ENCODE assay signal across 20 mouse cellular contexts in genomic region chr8:128210761-128211160, GRCm38 (mm10).
DNase-seq lines count a peak whose midpoint lies in the region; ATAC-seq and TF ChIP-seq lines count a peak whose summit lies in the region.
"Had no signal": no experiment of that assay in that cellular context is flagged by ENCODE, and none has a peak within 500 bp of the region (broad histone marks: within the 10 kb centered on the region; RNA-seq: fewer than 3 reads in every experiment).

No protein-coding gene starts in this region.

- H3K36me3 ChIP-seq in heart, embryonic 11.5 days (ENCODE audit: control insufficient read depth, insufficient read depth, low read length): no peaks in the 10 kb centered on the region
- no peaks in the 10 kb centered on the region for H3K36me3 ChIP-seq in stomach, embryonic 15.5 days
- H3K36me3 ChIP-seq in stomach, postnatal 0 days (ENCODE audit: control insufficient read depth, insufficient read depth, low read length): no peaks in the 10 kb centered on the region
- H3K36me3 ChIP-seq in heart, embryonic 13.5 days: no peaks in the 10 kb centered on the region
- H3K36me3 ChIP-seq in stomach, embryonic 16.5 days (ENCODE audit: control insufficient read depth, insufficient read depth, low read length): no peaks in the 10 kb centered on the region
- no peaks in the 10 kb centered on the region for H3K36me3 ChIP-seq in liver, embryonic 12.5 days
- H3K36me3 ChIP-seq: embryonic facial prominence, embryonic 12.5 days; hindbrain, embryonic 13.5 days; kidney, embryonic 15.5 days; limb, embryonic 15.5 days; midbrain, embryonic 10.5 days had no signal

- H3K27ac ChIP-seq in heart, embryonic 11.5 days (ENCODE audit: low read depth, low read length): no peak overlapping the region
- H3K27ac ChIP-seq in stomach, embryonic 15.5 days: 0 out of 2 replicates have a peak overlapping the region, but pooled peaks have one; percentile 44
- H3K27ac ChIP-seq in stomach, postnatal 0 days (replicated peaks): no peak overlapping the region
- peak overlapping the region; percentile 78 for H3K27ac ChIP-seq in heart, embryonic 13.5 days (replicated peaks)
- peak overlapping the region; percentile 14; the same call in 1 of the 2 replicates for H3K27ac ChIP-seq in stomach, embryonic 16.5 days (ENCODE audit: low read length)
- no peak overlapping the region for H3K27ac ChIP-seq in liver, embryonic 12.5 days
- H3K27ac ChIP-seq: embryonic facial prominence, embryonic 12.5 days; hindbrain, embryonic 13.5 days; kidney, embryonic 15.5 days; limb, embryonic 15.5 days; macrophage; midbrain, embryonic 10.5 days had no signal

- no peak overlapping the region for H3K4me3 ChIP-seq in heart, embryonic 11.5 days (ENCODE audit: low read depth, low read length)
- no peak overlapping the region for H3K4me3 ChIP-seq in stomach, embryonic 15.5 days (replicated peaks)
- no peak overlapping the region for H3K4me3 ChIP-seq in stomach, postnatal 0 days (ENCODE audit: low read depth, low read length)
- H3K4me3 ChIP-seq in heart, embryonic 13.5 days: no peak overlapping the region
- H3K4me3 ChIP-seq in stomach, embryonic 16.5 days (replicated peaks; ENCODE audit: low read length): no peak overlapping the region
- no peak overlapping the region for H3K4me3 ChIP-seq in liver, embryonic 12.5 days
- H3K4me3 ChIP-seq: embryonic facial prominence, embryonic 12.5 days; hindbrain, embryonic 13.5 days; kidney, embryonic 15.5 days; limb, embryonic 15.5 days; midbrain, embryonic 10.5 days had no signal

- ATAC-seq in heart, embryonic 11.5 days (replicated peaks; ENCODE audit: insufficient number of reproducible peaks, low FRiP score, low TSS enrichment): no peak
- no peak for ATAC-seq in stomach, embryonic 15.5 days (ENCODE audit: insufficient read depth, low FRiP score, low read depth)
- ATAC-seq in stomach, postnatal 0 days (ENCODE audit: low FRiP score, low TSS enrichment): no peak
- no peak for ATAC-seq in heart, embryonic 13.5 days (ENCODE audit: extremely low read depth, insufficient number of reproducible peaks, low FRiP score, low TSS enrichment)
- ATAC-seq in stomach, embryonic 16.5 days (ENCODE audit: insufficient read depth, low FRiP score): no peak
- no peak for ATAC-seq in liver, embryonic 12.5 days
- ATAC-seq: intestine, embryonic 16.5 days had no signal

- peak; percentile 31 to 47 for DNase-seq in heart, adult 18-20 months
- DNase-seq in stomach, postnatal 0 days (ENCODE audit: low spot score): no peak
- DNase-seq in urinary bladder, postnatal 36 days (ENCODE audit: low spot score in 2 of 2): no peak
- DNase-seq: cerebellum, adult 8-10 months; kidney, postnatal 4 days; lung, adult 18-20 months; right cerebral cortex, postnatal 14 days; spleen, adult 18-20 months had no signal

- TF ChIP-seq EP300 in stomach, postnatal 0 days (optimal IDR thresholded peaks at IDR 0.05): no peak

- H3K4me2 ChIP-seq in heart, embryonic 11.5 days: no peak overlapping the region
- no peak overlapping the region for H3K4me2 ChIP-seq in stomach, embryonic 15.5 days
- no peak overlapping the region for H3K4me2 ChIP-seq in stomach, postnatal 0 days (replicated peaks; ENCODE audit: low read depth)
- H3K4me2 ChIP-seq in heart, embryonic 13.5 days: no peak overlapping the region
- no peak overlapping the region for H3K4me2 ChIP-seq in stomach, embryonic 16.5 days (ENCODE audit: low read depth, low read length)
- no peak overlapping the region for H3K4me2 ChIP-seq in liver, embryonic 12.5 days
- H3K4me2 ChIP-seq: embryonic facial prominence, embryonic 12.5 days; hindbrain, embryonic 13.5 days; kidney, embryonic 15.5 days; limb, embryonic 15.5 days had no signal

- H3K9me3 ChIP-seq in heart, embryonic 11.5 days (replicated peaks; ENCODE audit: control insufficient read depth, low read length): no peaks in the 10 kb centered on the region
- no peaks in the 10 kb centered on the region for H3K9me3 ChIP-seq in stomach, embryonic 15.5 days
- no peaks in the 10 kb centered on the region for H3K9me3 ChIP-seq in stomach, postnatal 0 days (ENCODE audit: control insufficient read depth, low read length)
- H3K9me3 ChIP-seq in heart, embryonic 13.5 days: no peaks in the 10 kb centered on the region
- no peaks in the 10 kb centered on the region for H3K9me3 ChIP-seq in stomach, embryonic 16.5 days (replicated peaks; ENCODE audit: control insufficient read depth, low read length)
- no peaks in the 10 kb centered on the region for H3K9me3 ChIP-seq in liver, embryonic 12.5 days (replicated peaks)
- H3K9me3 ChIP-seq: embryonic facial prominence, embryonic 12.5 days; hindbrain, embryonic 13.5 days; kidney, embryonic 15.5 days; limb, embryonic 15.5 days; midbrain, embryonic 10.5 days had no signal

- H3K4me1 ChIP-seq in heart, embryonic 11.5 days (ENCODE audit: control insufficient read depth, insufficient read depth, low read length): peaks cover 12% of the 10 kb centered on the region; the same call in 1 of the 2 replicates
- H3K4me1 ChIP-seq in stomach, embryonic 15.5 days: no peaks in the 10 kb centered on the region
- no peaks in the 10 kb centered on the region; the same call in 1 of the 2 replicates for H3K4me1 ChIP-seq in stomach, postnatal 0 days (replicated peaks; ENCODE audit: control insufficient read depth, insufficient read depth)
- peaks cover 47% of the 10 kb centered on the region for H3K4me1 ChIP-seq in heart, embryonic 13.5 days
- H3K4me1 ChIP-seq in stomach, embryonic 16.5 days (ENCODE audit: control insufficient read depth, insufficient read depth, low read length): no peaks in the 10 kb centered on the region
- no peaks in the 10 kb centered on the region for H3K4me1 ChIP-seq in liver, embryonic 12.5 days
- H3K4me1 ChIP-seq: hindbrain, embryonic 13.5 days; midbrain, embryonic 10.5 days had no signal

- no peaks in the 10 kb centered on the region for H3K27me3 ChIP-seq in heart, embryonic 11.5 days (ENCODE audit: control insufficient read depth, insufficient read depth, low read length)
- no peaks in the 10 kb centered on the region for H3K27me3 ChIP-seq in stomach, embryonic 15.5 days (replicated peaks)
- no peaks in the 10 kb centered on the region for H3K27me3 ChIP-seq in stomach, postnatal 0 days (ENCODE audit: control insufficient read depth, insufficient read depth, low read length)
- H3K27me3 ChIP-seq in heart, embryonic 13.5 days (replicated peaks): no peaks in the 10 kb centered on the region
- no peaks in the 10 kb centered on the region for H3K27me3 ChIP-seq in stomach, embryonic 16.5 days (ENCODE audit: control insufficient read depth, insufficient read depth, low read length)
- no peaks in the 10 kb centered on the region for H3K27me3 ChIP-seq in liver, embryonic 12.5 days (replicated peaks)
- H3K27me3 ChIP-seq: embryonic facial prominence, embryonic 12.5 days; hindbrain, embryonic 13.5 days; kidney, embryonic 15.5 days; limb, embryonic 15.5 days had no signal

- H3K9ac ChIP-seq in heart, embryonic 11.5 days (ENCODE audit: low read depth, low read length): no peak overlapping the region
- no peak overlapping the region for H3K9ac ChIP-seq in stomach, embryonic 15.5 days
- H3K9ac ChIP-seq in stomach, postnatal 0 days (ENCODE audit: low read length): no peak overlapping the region
- H3K9ac ChIP-seq in heart, embryonic 13.5 days: no peak overlapping the region
- no peak overlapping the region for H3K9ac ChIP-seq in stomach, embryonic 16.5 days (ENCODE audit: low read length)
- H3K9ac ChIP-seq in liver, embryonic 12.5 days: no peak overlapping the region
- H3K9ac ChIP-seq: embryonic facial prominence, embryonic 12.5 days; hindbrain, embryonic 13.5 days; kidney, embryonic 15.5 days; limb, embryonic 15.5 days had no signal

- TF ChIP-seq CTCF in stomach, postnatal 0 days (IDR thresholded peaks at IDR 0.05; ENCODE audit: low read depth): no peak

- 67% methylated on average over 5 of the region's 5 CpGs for WGBS in heart, embryonic 11.5 days (ENCODE audit: insufficient replicate concordance)
- 55% methylated on average over 5 of the region's 5 CpGs for WGBS in stomach, embryonic 15.5 days
- WGBS in stomach, postnatal 0 days: 52% methylated on average over 5 of the region's 5 CpGs
- WGBS in heart, embryonic 13.5 days: 60% methylated on average over 5 of the region's 5 CpGs
- WGBS in stomach, embryonic 16.5 days: 53% methylated on average over 5 of the region's 5 CpGs
- WGBS in liver, embryonic 12.5 days (ENCODE audit: insufficient replicate concordance): 67% methylated on average over 5 of the region's 5 CpGs

Comparison
In these comparisons a context has a peak if more than half of its experiments do, and no peak if none do; other contexts are left out.
1. H3K27ac ChIP-seq: peak in stomach, embryonic 15.5 days (single experiment), heart, embryonic 13.5 days (single experiment) and stomach, embryonic 16.5 days (single experiment); none in heart, embryonic 11.5 days (single experiment), stomach, postnatal 0 days (single experiment) and liver, embryonic 12.5 days (single experiment).
2. DNase-seq: peak in heart, adult 18-20 months (2 of 2); none in stomach, postnatal 0 days (single experiment) and urinary bladder, postnatal 36 days (0 of 2).